Mouse (Mus musculus): ENCODE results near the gene Ghrhr. TPM values are rescaled to one million over a fixed set of nuclear protein-coding genes. Genes with fewer than 3 reads are reported as not detected.

Gene Ghrhr
- polyA plus RNA-seq, 1 experiment from 2014 or later: 0.12 TPM

GRCm38 (mm10) chr6:55349231-55349630 is 26.9 kb upstream of the Ghrhr start:
- no peak overlapping the region for H3K9ac ChIP-seq (replicated peaks; ENCODE audit: low read depth)
- H3K27me3 ChIP-seq (replicated peaks; ENCODE audit: insufficient read depth, low read length): no peaks in the 10 kb centered on the region
- peaks cover 9% of the 10 kb centered on the region; the same call in 1 of the 2 replicates for H3K36me3 ChIP-seq (ENCODE audit: insufficient read depth, low read length)
- ATAC-seq (peak; percentile 79), DNase-seq (ENCODE audit: low spot score) (peak; percentile 80)
- H3K27ac ChIP-seq (ENCODE audit: low read length): peak overlapping the region; percentile 59
- no peaks in the 10 kb centered on the region for H3K4me1 ChIP-seq (ENCODE audit: insufficient read depth, low read depth, low read length)
- H3K4me3 ChIP-seq (ENCODE audit: low read depth, low read length): no peak overlapping the region
- WGBS: 60% methylated on average over 4 of the region's 4 CpGs
- H3K4me2 ChIP-seq (replicated peaks; ENCODE audit: low read depth, low read length): no peak overlapping the region
- no peaks in the 10 kb centered on the region for H3K9me3 ChIP-seq (ENCODE audit: low read length)
- TF ChIP-seq CTCF (IDR thresholded peaks at IDR 0.05): no peak
- TF ChIP-seq EP300 (IDR thresholded peaks at IDR 0.05): no peak

GRCm38 (mm10) chr6:55350383-55350952 is 25.6 kb upstream of the Ghrhr start:
- peaks cover 9% of the 10 kb centered on the region; the same call in 1 of the 2 replicates for H3K36me3 ChIP-seq (ENCODE audit: insufficient read depth, low read length)
- no peak overlapping the region for H3K9ac ChIP-seq (replicated peaks; ENCODE audit: low read depth)
- peak; percentile 23 for ATAC-seq
- H3K27ac ChIP-seq (ENCODE audit: low read length): peak overlapping the region; percentile 20; the same call in 1 of the 2 replicates
- H3K4me1 ChIP-seq (ENCODE audit: insufficient read depth, low read depth, low read length): peaks cover 3% of the 10 kb centered on the region; the same call in 1 of the 2 replicates
- TF ChIP-seq CTCF (IDR thresholded peaks at IDR 0.05): no peak
- TF ChIP-seq EP300 (IDR thresholded peaks at IDR 0.05): peak; percentile 51
- 69% methylated on average over 6 of the region's 6 CpGs for WGBS
- H3K9me3 ChIP-seq (ENCODE audit: low read length): no peaks in the 10 kb centered on the region
- DNase-seq (ENCODE audit: low spot score): peak; percentile 58
- H3K4me2 ChIP-seq (replicated peaks; ENCODE audit: low read depth, low read length): no peak overlapping the region
- H3K4me3 ChIP-seq (ENCODE audit: low read depth, low read length): no peak overlapping the region
- no peaks in the 10 kb centered on the region for H3K27me3 ChIP-seq (replicated peaks; ENCODE audit: insufficient read depth, low read length)

GRCm38 (mm10) chr6:55351712-55352111 is 24.4 kb upstream of the Ghrhr start:
- Histone ChIP-seq H3K9me3 (ENCODE audit: low read length) (no peaks in the 10 kb centered on the region), H3K4me2 (replicated peaks; ENCODE audit: low read depth, low read length) (no peak overlapping the region), H3K4me3 (ENCODE audit: low read depth, low read length) (no peak overlapping the region), H3K36me3 (ENCODE audit: insufficient read depth, low read length) (peaks cover under 1% of the 10 kb centered on the region; the same call in 1 of the 2 replicates), H3K4me1 (ENCODE audit: insufficient read depth, low read depth, low read length) (peaks cover 13% of the 10 kb centered on the region), H3K27ac (ENCODE audit: low read length) (no peak overlapping the region), H3K9ac (replicated peaks; ENCODE audit: low read depth) (no peak overlapping the region), H3K27me3 (replicated peaks; ENCODE audit: insufficient read depth, low read length) (no peaks in the 10 kb centered on the region)
- DNase-seq (ENCODE audit: low spot score): no peak
- WGBS: 50% methylated on average over 7 of the region's 7 CpGs
- TF ChIP-seq EP300 (IDR thresholded peaks at IDR 0.05): no peak
- no peak for TF ChIP-seq CTCF (IDR thresholded peaks at IDR 0.05)
- no peak for ATAC-seq

- H3K4me1 ChIP-seq (ENCODE audit: insufficient read depth, low read depth, low read length): peaks cover 26% of the 10 kb centered on the region
- DNase-seq (ENCODE audit: low spot score) (no peak), ATAC-seq (no peak)
- TF ChIP-seq EP300 (IDR thresholded peaks at IDR 0.05) (no peak), CTCF (IDR thresholded peaks at IDR 0.05) (no peak)
- H3K9ac ChIP-seq (replicated peaks; ENCODE audit: low read depth): no peak overlapping the region
- H3K36me3 ChIP-seq (ENCODE audit: insufficient read depth, low read length): no peaks in the 10 kb centered on the region
- H3K4me3 ChIP-seq (ENCODE audit: low read depth, low read length): no peak overlapping the region
- no peaks in the 10 kb centered on the region for H3K27me3 ChIP-seq (replicated peaks; ENCODE audit: insufficient read depth, low read length)
- no peak overlapping the region for H3K27ac ChIP-seq (ENCODE audit: low read length)
- no peaks in the 10 kb centered on the region for H3K9me3 ChIP-seq (ENCODE audit: low read length)
- no peak overlapping the region for H3K4me2 ChIP-seq (replicated peaks; ENCODE audit: low read depth, low read length)
- WGBS: 86% methylated on average over 12 of the region's 12 CpGs
These were observed 22.2 kb upstream of the Ghrhr start for GRCm38 (mm10) chr6:55353711-55354445.

DNA sequence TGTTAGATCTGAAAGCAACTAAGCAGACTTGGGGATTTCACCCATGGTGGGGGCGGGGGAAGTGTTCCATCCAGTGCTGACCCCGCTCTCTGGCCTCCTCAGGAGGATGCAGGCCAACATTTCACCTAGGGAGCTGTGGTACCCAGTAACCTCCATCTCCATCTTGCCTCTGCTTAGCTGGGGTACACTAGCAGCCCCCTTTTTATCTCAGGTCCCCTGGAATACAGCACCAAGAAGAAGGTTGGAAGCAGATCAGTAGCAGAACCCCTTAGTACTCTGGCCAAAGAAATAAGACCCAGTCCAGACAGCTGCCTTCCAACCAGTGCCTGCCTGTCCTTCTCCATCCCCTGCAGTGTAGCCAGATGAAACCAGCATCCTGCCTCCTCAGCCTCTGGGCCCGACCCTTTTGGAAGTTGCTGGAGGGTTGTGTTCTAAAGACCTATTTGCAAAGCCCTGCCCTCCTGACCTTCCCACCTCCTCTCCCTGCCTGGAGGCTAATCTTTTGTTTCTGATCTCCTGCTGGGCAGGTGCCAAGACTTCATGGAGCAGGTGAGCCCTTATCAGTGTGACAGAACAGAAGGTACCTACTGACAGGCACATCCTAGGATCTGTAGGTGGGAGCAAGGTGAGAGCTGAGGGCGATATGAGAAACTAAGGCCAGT is 21.5 kb upstream of the Ghrhr start:
- Histone ChIP-seq H3K27ac (ENCODE audit: low read length) (no peak overlapping the region), H3K27me3 (replicated peaks; ENCODE audit: insufficient read depth, low read length) (no peaks in the 10 kb centered on the region), H3K9me3 (ENCODE audit: low read length) (no peaks in the 10 kb centered on the region), H3K4me1 (ENCODE audit: insufficient read depth, low read depth, low read length) (peaks cover 26% of the 10 kb centered on the region), H3K9ac (replicated peaks; ENCODE audit: low read depth) (no peak overlapping the region), H3K36me3 (ENCODE audit: insufficient read depth, low read length) (no peaks in the 10 kb centered on the region), H3K4me3 (ENCODE audit: low read depth, low read length) (no peak overlapping the region), H3K4me2 (replicated peaks; ENCODE audit: low read depth, low read length) (no peak overlapping the region)
- no peak for TF ChIP-seq EP300 (IDR thresholded peaks at IDR 0.05)
- TF ChIP-seq CTCF (IDR thresholded peaks at IDR 0.05): no peak
- 76% methylated on average over 4 of the region's 4 CpGs for WGBS
- ATAC-seq (no peak), DNase-seq (ENCODE audit: low spot score) (no peak)

- Histone ChIP-seq H3K4me2 (replicated peaks; ENCODE audit: low read depth, low read length) (no peak overlapping the region), H3K9ac (replicated peaks; ENCODE audit: low read depth) (no peak overlapping the region), H3K4me3 (ENCODE audit: low read depth, low read length) (no peak overlapping the region), H3K27me3 (replicated peaks; ENCODE audit: insufficient read depth, low read length) (no peaks in the 10 kb centered on the region), H3K9me3 (ENCODE audit: low read length) (no peaks in the 10 kb centered on the region), H3K36me3 (ENCODE audit: insufficient read depth, low read length) (no peaks in the 10 kb centered on the region), H3K27ac (ENCODE audit: low read length) (no peak overlapping the region), H3K4me1 (ENCODE audit: insufficient read depth, low read depth, low read length) (peaks cover 26% of the 10 kb centered on the region)
- WGBS: 37% methylated on average over 7 of the region's 7 CpGs
- ATAC-seq (peak; percentile 37), DNase-seq (ENCODE audit: low spot score) (peak; percentile 53)
- TF ChIP-seq EP300 (IDR thresholded peaks at IDR 0.05): no peak; the same call in 1 of the 2 replicates
These were observed 20.5 kb upstream of the Ghrhr start for GRCm38 (mm10) chr6:55355575-55355974.
